Mouse (Mus musculus): ENCODE results near the gene Tmcc3. TPM values are rescaled to one million over a fixed set of nuclear protein-coding genes. Genes with fewer than 3 reads are reported as not detected.

The Tmcc3 gene
- total RNA-seq, 2 experiments from 2014 or later: 43.9 to 44.3 TPM

DNA sequence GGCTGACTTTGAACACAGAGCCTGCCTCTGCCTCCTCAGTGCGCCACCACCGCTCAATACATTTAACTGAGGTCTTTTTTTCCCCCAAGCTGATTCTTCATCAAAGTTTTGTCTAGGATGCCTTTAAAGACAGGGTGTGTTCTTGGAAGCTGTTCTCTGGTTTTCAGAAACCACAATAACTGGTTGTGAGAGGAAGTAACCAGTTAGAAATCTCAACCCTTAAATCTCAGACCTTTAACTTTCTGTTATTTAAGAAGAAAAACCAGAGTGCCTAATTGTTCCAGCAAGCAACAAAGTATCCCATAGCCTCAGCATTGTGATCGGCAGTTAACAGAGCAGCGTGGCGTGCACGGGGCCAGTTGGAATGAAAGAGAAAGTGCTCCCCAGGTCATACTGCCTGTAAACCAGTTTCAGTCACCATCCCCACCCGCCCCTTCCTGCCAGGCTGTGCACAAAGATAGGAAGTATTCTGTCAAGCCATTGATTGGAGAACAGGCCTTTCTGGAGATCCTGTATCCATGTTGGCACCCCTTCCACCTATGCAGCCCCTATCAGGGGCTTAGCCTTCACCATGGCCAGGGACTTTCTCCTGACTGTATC lies 240.3 kb downstream of the Tmcc3 start:
- Histone ChIP-seq H3K4me3 (peak overlapping the region; percentile 29), H3K27ac (peak overlapping the region; percentile 47; the same call in 1 of the 2 replicates)
- no peak for DNase-seq (ENCODE audit: low spot score in 2 of 2)
- no peak for TF ChIP-seq CTCF (conservative IDR thresholded peaks at IDR 0.05)

- TF ChIP-seq CTCF (conservative IDR thresholded peaks at IDR 0.05): no peak
- Histone ChIP-seq H3K27ac (no peak overlapping the region), H3K4me3 (no peak overlapping the region)
- DNase-seq (ENCODE audit: low spot score in 2 of 2): no peak
These were observed 243.6 kb downstream of the Tmcc3 start for GRCm38 (mm10) chr10:94555394-94555793.

- DNase-seq (ENCODE audit: low spot score in 2 of 2): no peak
- Histone ChIP-seq H3K27ac (peak overlapping the region; percentile 83), H3K4me3 (no peak overlapping the region)
- TF ChIP-seq CTCF (conservative IDR thresholded peaks at IDR 0.05): no peak
These were observed 245.8 kb downstream of the Tmcc3 start for GRCm38 (mm10) chr10:94557428-94558149.

- no peak for TF ChIP-seq CTCF (conservative IDR thresholded peaks at IDR 0.05)
- Histone ChIP-seq H3K27ac (peak overlapping the region; percentile 83), H3K4me3 (no peak overlapping the region)
- DNase-seq (ENCODE audit: low spot score in 2 of 2): peak in 1 of 2 experiments; percentile 66
These were observed 247.1 kb downstream of the Tmcc3 start for GRCm38 (mm10) chr10:94558826-94559225.

DNA sequence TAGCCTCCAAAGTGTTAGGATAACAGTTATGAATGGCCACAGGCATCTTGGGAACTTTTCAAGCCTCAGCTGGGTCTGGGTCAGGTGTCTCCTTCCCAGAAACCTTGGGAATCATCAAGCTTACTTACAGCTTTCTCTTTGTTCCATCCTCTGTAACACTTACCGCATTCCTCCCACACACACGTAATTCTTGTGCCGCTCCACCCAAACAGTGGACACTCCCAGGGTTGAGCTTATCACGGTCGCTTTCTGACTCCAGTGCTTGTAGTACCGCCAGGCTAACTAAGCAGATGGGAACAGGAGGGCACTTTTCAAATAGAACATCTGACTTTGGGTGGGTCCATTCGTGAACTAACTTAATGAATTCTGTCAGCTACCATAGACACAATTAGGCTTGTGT lies 249.6 kb downstream of the Tmcc3 start:
- TF ChIP-seq CTCF (conservative IDR thresholded peaks at IDR 0.05): no peak
- no peak overlapping the region for H3K4me3 ChIP-seq
- peak overlapping the region; percentile 33; the same call in 1 of the 2 replicates for H3K27ac ChIP-seq
- DNase-seq (ENCODE audit: low spot score in 2 of 2): no peak

GRCm38 (mm10) chr10:94562188-94562587 lies 250.4 kb downstream of the Tmcc3 start:
- TF ChIP-seq CTCF (conservative IDR thresholded peaks at IDR 0.05): peak; percentile 71
- no peak for DNase-seq (ENCODE audit: low spot score in 2 of 2)
- no peak overlapping the region for H3K27ac ChIP-seq
- H3K4me3 ChIP-seq: no peak overlapping the region

DNA sequence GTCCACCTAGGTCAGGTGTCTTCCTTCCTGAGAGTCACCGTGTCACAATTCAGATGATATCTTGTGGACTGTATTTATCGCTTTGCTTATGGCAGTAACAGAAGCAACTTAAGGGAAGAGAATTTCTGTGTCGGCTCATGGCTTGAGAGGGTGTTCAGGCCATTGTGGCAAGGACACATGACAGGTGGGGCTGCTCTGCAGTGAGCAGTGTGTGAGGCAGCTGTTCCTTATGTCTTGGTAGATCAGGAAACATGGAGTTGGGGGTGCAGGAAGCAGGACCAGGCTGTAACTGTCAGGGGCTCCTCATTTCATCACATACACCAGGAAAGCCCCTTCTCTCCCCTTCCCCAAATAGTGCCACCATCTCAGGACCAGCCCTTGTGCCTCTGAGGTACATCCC lies 251.2 kb downstream of the Tmcc3 start:
- no peak for TF ChIP-seq CTCF (conservative IDR thresholded peaks at IDR 0.05)
- DNase-seq (ENCODE audit: low spot score in 2 of 2): no peak
- Histone ChIP-seq H3K27ac (no peak overlapping the region), H3K4me3 (no peak overlapping the region)

GRCm38 (mm10) chr10:94565410-94566221 lies 253.9 kb downstream of the Tmcc3 start:
- DNase-seq (ENCODE audit: low spot score in 2 of 2): no peak
- Histone ChIP-seq H3K4me3 (no peak overlapping the region), H3K27ac (0 out of 2 replicates have a peak overlapping the region, but pooled peaks have one; percentile 46)
- TF ChIP-seq CTCF (conservative IDR thresholded peaks at IDR 0.05): no peak

DNA sequence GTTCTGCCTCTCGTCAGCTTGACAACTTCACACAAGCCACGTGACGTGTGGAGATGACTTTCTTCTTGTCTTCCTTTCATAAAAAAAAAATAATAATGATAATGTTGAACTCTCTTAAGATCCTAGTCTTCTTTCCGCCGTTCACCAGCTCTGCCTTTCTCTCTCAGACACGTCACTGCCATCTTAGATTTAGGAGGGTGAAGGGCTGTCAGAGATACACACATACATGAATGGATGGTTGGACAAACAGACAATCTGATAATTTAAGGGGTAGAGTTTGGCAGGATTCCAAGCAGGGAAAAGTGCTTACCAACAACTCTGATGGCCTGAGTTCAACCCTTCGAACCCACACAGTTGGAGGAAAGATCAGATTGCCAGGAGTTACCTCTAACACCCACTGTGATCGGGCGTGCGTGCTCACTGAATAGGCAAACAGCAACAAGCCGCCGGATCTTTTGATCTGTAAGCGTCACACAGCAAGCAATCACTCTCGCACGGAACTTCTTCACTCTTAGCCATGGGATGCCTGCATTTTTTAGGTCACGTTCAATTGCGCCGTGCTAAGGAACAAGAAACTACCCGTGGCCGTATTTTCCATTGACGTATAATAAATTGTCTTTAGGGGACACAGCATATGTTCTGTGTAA lies 254.6 kb downstream of the Tmcc3 start:
- TF ChIP-seq CTCF (conservative IDR thresholded peaks at IDR 0.05): no peak
- Histone ChIP-seq H3K27ac (0 out of 2 replicates have a peak overlapping the region, but pooled peaks have one; percentile 46), H3K4me3 (no peak overlapping the region)
- DNase-seq (ENCODE audit: low spot score in 2 of 2): no peak

DNA sequence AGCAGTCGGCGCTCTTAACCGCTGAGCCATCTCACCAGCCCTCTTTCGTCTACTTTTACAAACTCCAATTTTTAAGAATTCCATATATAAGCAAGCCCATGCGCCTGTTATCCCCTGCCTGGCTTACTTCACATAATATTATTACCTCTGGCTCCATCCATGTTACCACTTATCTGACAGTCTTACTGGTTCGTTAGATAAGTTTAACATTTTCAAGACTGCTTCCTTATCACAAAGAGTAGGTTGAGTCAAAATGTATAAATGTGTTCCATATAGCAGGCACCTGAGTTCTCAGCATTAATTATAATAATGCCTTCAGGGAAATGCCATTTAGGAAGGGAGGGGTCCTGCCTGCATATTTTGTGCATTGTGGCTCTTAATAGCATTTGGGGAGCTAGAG lies 255.5 kb downstream of the Tmcc3 start:
- DNase-seq (ENCODE audit: low spot score in 2 of 2): no peak
- TF ChIP-seq CTCF (conservative IDR thresholded peaks at IDR 0.05): no peak
- no peak overlapping the region for H3K4me3 ChIP-seq
- H3K27ac ChIP-seq: no peak overlapping the region

GRCm38 (mm10) chr10:94567915-94568314 lies 256.2 kb downstream of the Tmcc3 start:
- no peak for DNase-seq (ENCODE audit: low spot score in 2 of 2)
- TF ChIP-seq CTCF (conservative IDR thresholded peaks at IDR 0.05): no peak
- 0 out of 2 replicates have a peak overlapping the region, but pooled peaks have one; percentile 33 for H3K27ac ChIP-seq
- no peak overlapping the region for H3K4me3 ChIP-seq

GRCm38 (mm10) chr10:94568867-94569266 lies 257.1 kb downstream of the Tmcc3 start:
- Histone ChIP-seq H3K27ac (no peak overlapping the region), H3K4me3 (no peak overlapping the region)
- TF ChIP-seq CTCF (conservative IDR thresholded peaks at IDR 0.05): no peak
- no peak for DNase-seq (ENCODE audit: low spot score in 2 of 2)

DNA sequence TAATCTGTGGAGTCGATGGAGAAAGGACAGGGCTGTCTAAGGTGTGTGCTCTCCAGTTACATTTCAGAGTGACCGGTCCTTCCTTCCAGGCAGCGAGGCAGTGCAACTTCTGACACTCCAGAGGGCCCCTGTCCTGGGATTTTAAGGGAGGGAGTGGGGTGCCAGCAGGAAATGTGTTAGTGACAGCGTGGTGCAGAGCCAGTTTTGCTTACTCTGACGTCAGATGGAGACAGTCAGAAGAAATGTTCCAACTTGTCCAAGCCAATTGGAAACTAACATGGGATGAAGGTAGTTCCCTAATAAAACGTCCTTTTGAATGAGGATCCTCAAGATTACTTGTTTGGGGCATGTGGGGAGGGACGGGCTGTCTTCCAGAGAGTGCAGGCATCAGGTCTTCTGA lies 258.0 kb downstream of the Tmcc3 start:
- no peak for TF ChIP-seq CTCF (conservative IDR thresholded peaks at IDR 0.05)
- no peak overlapping the region for H3K4me3 ChIP-seq
- no peak overlapping the region for H3K27ac ChIP-seq
- no peak for DNase-seq (ENCODE audit: low spot score in 2 of 2)
